Mouse (Mus musculus) cerebral cortex, adult 2 months (tissue): ENCODE measurements around the gene Ugt1a6b.

ENCODE experiments used
- WGBS: fragments of 180-500 bp; shearing (Covaris S2); methylation state at CpG from one replicate; pipeline ENCODE4 v1.1.7; 2018; 5-methylcytosine and 5-hydroxymethylcytosine counted together

The Ugt1a6b gene

GRCm38 (mm10) chr1:88125827-88126360 is 22.8 kb downstream of the Ugt1a6b start:
- WGBS: 75% methylated on average over 4 of the region's 4 CpGs

- WGBS: 85% methylated on average over 2 of the region's 2 CpGs
These were observed 26.0 kb downstream of the Ugt1a6b start for GRCm38 (mm10) chr1:88129091-88129490.

- 100% methylated on average over 1 of the region's 1 CpGs for WGBS
These were observed 27.2 kb downstream of the Ugt1a6b start for GRCm38 (mm10) chr1:88130223-88130622.

GRCm38 (mm10) chr1:88133908-88134456 is 30.9 kb downstream of the Ugt1a6b start:
- WGBS: 41% methylated on average over 3 of the region's 3 CpGs

GRCm38 (mm10) chr1:88134457-88135011 is 31.5 kb downstream of the Ugt1a6b start, which contains the start of gene Ugt1a6a:
TSS of gene Ugt1a6a (plus strand) at chr1:88134809.
- WGBS: 53% methylated on average over 5 of the region's 5 CpGs

- 77% methylated on average over 6 of the region's 6 CpGs for WGBS
These were observed 32.3 kb downstream of the Ugt1a6b start for GRCm38 (mm10) chr1:88135229-88135904.

- WGBS: 68% methylated on average over 2 of the region's 2 CpGs
These were observed 33.6 kb downstream of the Ugt1a6b start for GRCm38 (mm10) chr1:88136646-88137045.

GRCm38 (mm10) chr1:88137264-88137663 is 34.2 kb downstream of the Ugt1a6b start:
- WGBS: 90% methylated on average over 3 of the region's 3 CpGs

GRCm38 (mm10) chr1:88138145-88138544 is 35.1 kb downstream of the Ugt1a6b start:
- WGBS: 98% methylated on average over 1 of the region's 1 CpGs

GRCm38 (mm10) chr1:88140492-88140891 is 37.4 kb downstream of the Ugt1a6b start:
- 71% methylated on average over 1 of the region's 1 CpGs for WGBS

GRCm38 (mm10) chr1:88143966-88144675 is 41.1 kb downstream of the Ugt1a6b start:
- 5% methylated on average over 5 of the region's 5 CpGs for WGBS

- WGBS: 77% methylated on average over 2 of the region's 2 CpGs
These were observed 42.2 kb downstream of the Ugt1a6b start for GRCm38 (mm10) chr1:88145278-88145677.

GRCm38 (mm10) chr1:88150133-88150532 is 47.1 kb downstream of the Ugt1a6b start:
- 88% methylated on average over 2 of the region's 2 CpGs for WGBS

- 79% methylated on average over 2 of the region's 2 CpGs for WGBS
These were observed 55.4 kb downstream of the Ugt1a6b start for GRCm38 (mm10) chr1:88158430-88158829.

GRCm38 (mm10) chr1:88165711-88166110 is 62.7 kb downstream of the Ugt1a6b start, which contains the start of gene Ugt1a5:
TSS of gene Ugt1a5 (plus strand) at chr1:88166012.
- WGBS: 85% methylated on average over 5 of the region's 5 CpGs

- WGBS: 86% methylated on average over 7 of the region's 7 CpGs
These were observed 69.1 kb downstream of the Ugt1a6b start for GRCm38 (mm10) chr1:88172190-88172589.

GRCm38 (mm10) chr1:88179657-88180056 is 76.6 kb downstream of the Ugt1a6b start:
- WGBS: 92% methylated on average over 1 of the region's 1 CpGs

GRCm38 (mm10) chr1:88186325-88186935 is 83.4 kb downstream of the Ugt1a6b start:
- WGBS: 93% methylated on average over 5 of the region's 5 CpGs

GRCm38 (mm10) chr1:88192136-88192535 is 89.1 kb downstream of the Ugt1a6b start:
- WGBS: 78% methylated on average over 3 of the region's 3 CpGs

GRCm38 (mm10) chr1:88195687-88196086 is 92.6 kb downstream of the Ugt1a6b start:
- 97% methylated on average over 1 of the region's 1 CpGs for WGBS

- 83% methylated on average over 3 of the region's 3 CpGs for WGBS
These were observed 94.4 kb downstream of the Ugt1a6b start for GRCm38 (mm10) chr1:88197443-88197842.

- 84% methylated on average over 2 of the region's 2 CpGs for WGBS
These were observed 96.9 kb downstream of the Ugt1a6b start for GRCm38 (mm10) chr1:88199996-88200395.
